Mouse (Mus musculus) gastrocnemius, adult 8-10 months (tissue): ENCODE measurements around the gene Kcnk10. TPM values are rescaled to one million over a fixed set of nuclear protein-coding genes. Genes with fewer than 3 reads are reported as not detected.
"Not testable (repeated sequence)": the region's sequence is repeated elsewhere in the genome, so short reads cannot be mapped to it uniquely, and the experiment has no call there.

Source experiments
- DNase-seq, 2 experiments: peaks; one replicate each; pipeline ENCODE4 v3.0.0; 2022; ENCODE audit warnings: low spot score in 2 of 2
- total RNA-seq, 4 experiments: library from RNA; stranded (reverse); gene quantifications; 2 replicates each; pipeline ENCODE4 v1.2.4; 2022

Kcnk10 gene
- not detected for total RNA-seq

- DNase-seq, result no peak
Measured at GRCm38 (mm10) chr12:98577861-98578360, at the start of gene Kcnk10. Kcnk10 (minus strand) TSS chr12:98578310.

GRCm38 (mm10) chr12:98627392-98628259 is 49.5 kb upstream of the Kcnk10 start, which contains the start of gene Spata7:
Spata7 (plus strand) TSS chr12:98628157.
- DNase-seq, result peak; percentile 61 to 68

- DNase-seq, result not testable (repeated sequence)
Measured at GRCm38 (mm10) chr12:98623266-98623665, 45.2 kb upstream of the Kcnk10 start.

- not testable (repeated sequence) for DNase-seq
Measured at GRCm38 (mm10) chr12:98620922-98621321, 42.8 kb upstream of the Kcnk10 start.

GRCm38 (mm10) chr12:98619496-98619895 is 41.4 kb upstream of the Kcnk10 start:
- DNase-seq, result no peak

GRCm38 (mm10) chr12:98615746-98616145 is 37.6 kb upstream of the Kcnk10 start:
- no peak for DNase-seq

- DNase-seq, result no peak
Measured at GRCm38 (mm10) chr12:98614910-98615508, 36.9 kb upstream of the Kcnk10 start.

GRCm38 (mm10) chr12:98610341-98610740 is 32.2 kb upstream of the Kcnk10 start:
- DNase-seq, result no peak

- DNase-seq, result no peak
Measured at GRCm38 (mm10) chr12:98606595-98607290, 28.6 kb upstream of the Kcnk10 start.

- no peak for DNase-seq
Measured at GRCm38 (mm10) chr12:98605264-98605663, 27.2 kb upstream of the Kcnk10 start.

GRCm38 (mm10) chr12:98602114-98602513 is 24.0 kb upstream of the Kcnk10 start:
- no peak for DNase-seq

GRCm38 (mm10) chr12:98600861-98601260 is 22.8 kb upstream of the Kcnk10 start:
- DNase-seq, result no peak

GRCm38 (mm10) chr12:98591016-98591415 is 12.9 kb upstream of the Kcnk10 start:
- DNase-seq, result no peak

- no peak for DNase-seq
Measured at GRCm38 (mm10) chr12:98588573-98588972, 10.5 kb upstream of the Kcnk10 start.

GRCm38 (mm10) chr12:98585302-98585701 is 7.2 kb upstream of the Kcnk10 start:
- no peak for DNase-seq

GRCm38 (mm10) chr12:98575942-98576550 is 2.1 kb downstream of the Kcnk10 start:
- no peak for DNase-seq

- DNase-seq, result no peak
Measured at GRCm38 (mm10) chr12:98575195-98575887, 2.8 kb downstream of the Kcnk10 start.

- no peak for DNase-seq
Measured at GRCm38 (mm10) chr12:98574353-98575194, 3.5 kb downstream of the Kcnk10 start.

GRCm38 (mm10) chr12:98573317-98574270 is 4.5 kb downstream of the Kcnk10 start:
- DNase-seq, result no peak
